Mouse (Mus musculus): Measurements from ENCODE around the gene Serpina9. TPM values are rescaled to one million over a fixed set of nuclear protein-coding genes. Genes with fewer than 3 reads are reported as not detected.

Gene Serpina9
- polyA plus RNA-seq, 1 experiment from 2014 or later: not detected

DNA sequence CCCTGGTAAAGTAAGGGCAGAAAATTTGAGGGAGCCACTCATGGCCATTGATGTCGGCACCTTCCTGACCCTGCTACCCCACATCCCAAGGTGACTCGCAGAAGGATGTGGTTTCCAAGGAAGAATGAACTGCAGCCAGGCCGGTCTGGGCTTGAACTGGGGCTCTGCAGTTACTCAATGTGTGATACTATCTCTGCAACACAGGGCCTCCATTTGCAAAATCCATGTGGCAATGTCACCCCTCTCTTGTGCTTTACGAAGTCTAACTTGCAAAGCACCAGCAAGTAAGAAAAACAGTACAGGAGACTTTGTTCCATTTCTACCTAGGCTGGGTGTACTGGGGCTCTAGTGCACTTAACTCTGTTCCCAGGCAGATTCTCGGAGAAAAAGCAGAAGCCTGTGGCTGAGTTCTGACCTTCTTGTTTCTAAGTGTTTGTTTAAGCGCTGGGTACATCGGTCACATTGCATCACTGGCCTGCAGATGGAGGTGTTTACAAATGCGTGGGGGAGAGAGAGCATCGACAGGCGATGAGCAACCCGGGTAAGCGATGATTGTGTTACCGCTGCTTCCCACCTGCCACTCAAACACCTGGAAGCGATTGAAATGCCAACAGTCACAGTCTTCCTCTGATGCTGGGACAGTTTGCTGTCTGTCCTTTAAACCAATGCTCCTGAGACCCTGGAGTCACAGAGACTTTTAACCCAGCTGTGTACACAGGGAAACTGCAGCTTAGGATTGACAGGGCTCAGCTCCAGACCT, 24.6 kb downstream of the Serpina9 start:
- H3K4me3 ChIP-seq (replicated peaks): no peak overlapping the region
- H3K27ac ChIP-seq (replicated peaks): no peak overlapping the region
- H3K27me3 ChIP-seq (replicated peaks): no peaks in the 10 kb centered on the region
- no peak overlapping the region for H3K9ac ChIP-seq (replicated peaks)
- no peak overlapping the region for H3K4me2 ChIP-seq
- 65% methylated on average over 14 of the region's 14 CpGs for WGBS
- H3K4me1 ChIP-seq: no peaks in the 10 kb centered on the region
- H3K9me3 ChIP-seq (replicated peaks): no peaks in the 10 kb centered on the region
- ATAC-seq (ENCODE audit: low FRiP score): no peak
- no peaks in the 10 kb centered on the region for H3K36me3 ChIP-seq

DNA sequence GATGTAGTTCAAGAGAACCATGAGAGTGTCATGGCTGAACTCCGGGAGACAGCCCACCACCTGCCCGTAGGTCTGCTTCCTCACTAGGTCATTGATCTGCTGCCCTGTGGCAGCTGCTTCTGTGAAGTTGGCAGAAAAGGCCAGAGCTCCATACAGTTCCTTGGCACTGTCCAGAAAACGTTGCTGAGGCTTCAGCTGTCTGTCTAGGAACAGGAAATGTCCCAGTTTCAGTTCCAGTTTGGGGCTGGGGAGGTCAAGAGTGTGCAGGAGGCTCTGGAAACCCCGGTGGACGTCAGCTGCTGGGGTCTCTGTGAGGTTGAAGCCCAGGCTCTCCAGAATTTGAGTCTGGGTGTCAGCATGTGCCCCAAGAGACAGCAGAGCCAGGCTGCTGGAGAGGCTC, 27.7 kb downstream of the Serpina9 start:
- Histone ChIP-seq H3K9ac (replicated peaks) (no peak overlapping the region), H3K9me3 (replicated peaks) (no peaks in the 10 kb centered on the region), H3K4me2 (no peak overlapping the region), H3K36me3 (no peaks in the 10 kb centered on the region), H3K4me1 (no peaks in the 10 kb centered on the region), H3K27ac (replicated peaks) (no peak overlapping the region), H3K27me3 (replicated peaks) (no peaks in the 10 kb centered on the region), H3K4me3 (replicated peaks) (no peak overlapping the region)
- no peak for ATAC-seq (ENCODE audit: low FRiP score)
- WGBS: 76% methylated on average over 5 of the region's 5 CpGs

GRCm38 (mm10) chr12:103984935-103985334, 28.6 kb downstream of the Serpina9 start:
- no peak for ATAC-seq (ENCODE audit: low FRiP score)
- H3K9me3 ChIP-seq (replicated peaks): no peaks in the 10 kb centered on the region
- H3K36me3 ChIP-seq: no peaks in the 10 kb centered on the region
- H3K27ac ChIP-seq (replicated peaks): no peak overlapping the region
- H3K4me3 ChIP-seq (replicated peaks): no peak overlapping the region
- no peak overlapping the region for H3K4me2 ChIP-seq
- no peaks in the 10 kb centered on the region for H3K27me3 ChIP-seq (replicated peaks)
- WGBS: 71% methylated on average over 4 of the region's 4 CpGs
- no peaks in the 10 kb centered on the region for H3K4me1 ChIP-seq
- H3K9ac ChIP-seq (replicated peaks): no peak overlapping the region

DNA sequence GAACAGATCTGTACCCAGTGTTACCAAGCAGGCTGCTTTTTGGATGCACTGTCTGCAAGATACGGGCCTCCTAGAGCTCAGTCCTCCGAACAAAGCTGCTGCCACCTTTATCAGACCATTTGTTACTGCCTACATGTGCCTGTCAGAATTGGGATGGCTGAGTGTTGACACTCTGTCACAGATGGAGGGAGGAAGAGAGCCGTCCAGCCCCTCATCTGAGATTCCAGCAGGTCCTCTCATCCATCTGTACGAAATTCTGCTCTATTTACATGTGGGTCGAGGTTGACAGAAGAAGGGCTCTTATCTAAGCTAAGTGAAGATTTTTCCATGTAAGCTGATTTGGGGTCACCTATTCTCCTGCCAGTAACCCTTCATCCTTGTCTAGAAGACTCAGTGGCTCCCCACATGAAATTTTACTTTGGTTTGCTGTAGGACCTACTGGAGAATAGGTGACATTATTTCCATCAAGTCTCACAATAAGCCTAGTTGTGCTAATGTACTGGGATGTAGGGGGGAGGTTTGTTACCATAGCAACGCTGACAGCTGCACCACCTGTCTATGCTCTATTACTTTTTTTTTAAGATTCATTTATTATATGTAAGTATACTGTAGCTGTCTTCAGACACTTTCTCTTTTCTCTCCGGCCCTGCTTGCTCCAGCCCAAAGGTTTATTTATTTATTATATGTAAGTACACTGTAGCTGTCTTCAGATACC, 31.8 kb downstream of the Serpina9 start:
- Histone ChIP-seq H3K27me3 (replicated peaks) (no peaks in the 10 kb centered on the region), H3K9me3 (replicated peaks) (no peaks in the 10 kb centered on the region), H3K36me3 (no peaks in the 10 kb centered on the region), H3K9ac (replicated peaks) (no peak overlapping the region), H3K27ac (replicated peaks) (no peak overlapping the region), H3K4me1 (no peaks in the 10 kb centered on the region), H3K4me3 (replicated peaks) (no peak overlapping the region), H3K4me2 (no peak overlapping the region)
- ATAC-seq (ENCODE audit: low FRiP score): no peak
- 83% methylated on average over 7 of the region's 7 CpGs for WGBS

- no peaks in the 10 kb centered on the region for H3K36me3 ChIP-seq
- 89% methylated on average over 10 of the region's 10 CpGs for WGBS
- H3K4me1 ChIP-seq: no peaks in the 10 kb centered on the region
These were observed 35.3 kb downstream of the Serpina9 start for GRCm38 (mm10) chr12:103978294-103978693.

GRCm38 (mm10) chr12:103977846-103978245, 35.7 kb downstream of the Serpina9 start:
- Histone ChIP-seq H3K4me2 (no peak overlapping the region), H3K4me3 (replicated peaks) (no peak overlapping the region), H3K36me3 (no peaks in the 10 kb centered on the region), H3K9ac (replicated peaks) (no peak overlapping the region), H3K27me3 (replicated peaks) (no peaks in the 10 kb centered on the region), H3K9me3 (replicated peaks) (no peaks in the 10 kb centered on the region), H3K27ac (replicated peaks) (no peak overlapping the region), H3K4me1 (no peaks in the 10 kb centered on the region)
- 36% methylated on average over 5 of the region's 5 CpGs for WGBS
- ATAC-seq (ENCODE audit: low FRiP score): no peak

More at GRCm38 (mm10) chr12:103978294-103978693, 35.3 kb downstream of the Serpina9 start:
- Histone ChIP-seq H3K9ac (replicated peaks) (no peak overlapping the region), H3K27me3 (replicated peaks) (no peaks in the 10 kb centered on the region), H3K27ac (replicated peaks) (no peak overlapping the region), H3K4me3 (replicated peaks) (no peak overlapping the region), H3K9me3 (replicated peaks) (no peaks in the 10 kb centered on the region), H3K4me2 (no peak overlapping the region)
- ATAC-seq (ENCODE audit: low FRiP score): no peak

- no peak overlapping the region for H3K27ac ChIP-seq (replicated peaks)
- ATAC-seq (ENCODE audit: low FRiP score): no peak
- H3K9ac ChIP-seq (replicated peaks): no peak overlapping the region
- no peak overlapping the region for H3K4me3 ChIP-seq (replicated peaks)
- no peaks in the 10 kb centered on the region for H3K27me3 ChIP-seq (replicated peaks)
- no peak overlapping the region for H3K4me2 ChIP-seq
- no peaks in the 10 kb centered on the region for H3K9me3 ChIP-seq (replicated peaks)
- 68% methylated on average over 3 of the region's 3 CpGs for WGBS
- H3K4me1 ChIP-seq: no peaks in the 10 kb centered on the region
- H3K36me3 ChIP-seq: no peaks in the 10 kb centered on the region
These were observed 36.5 kb downstream of the Serpina9 start for GRCm38 (mm10) chr12:103977060-103977459.

DNA sequence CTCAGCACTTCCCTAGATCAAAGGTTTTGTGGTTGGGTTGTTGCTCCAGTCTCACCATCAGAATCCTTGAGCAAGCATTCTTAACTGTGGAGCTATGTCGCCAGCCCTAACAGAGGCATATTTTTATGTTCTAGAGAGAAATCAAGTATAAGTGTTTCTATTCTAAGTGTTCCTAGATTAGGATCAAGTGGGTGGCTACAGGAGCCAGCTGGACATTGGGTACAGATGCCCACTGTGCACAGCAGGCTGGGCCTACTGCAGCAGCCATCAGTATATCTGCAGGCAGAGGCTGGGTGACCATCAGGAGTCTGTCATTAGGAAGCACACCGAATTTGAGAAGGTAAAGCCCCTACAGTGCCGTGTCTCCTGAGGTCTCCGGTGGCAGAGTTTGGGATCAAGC, 42.5 kb downstream of the Serpina9 start:
- Histone ChIP-seq H3K36me3 (no peaks in the 10 kb centered on the region), H3K4me1 (no peaks in the 10 kb centered on the region), H3K27ac (replicated peaks) (no peak overlapping the region), H3K4me2 (no peak overlapping the region), H3K9ac (replicated peaks) (no peak overlapping the region), H3K9me3 (replicated peaks) (no peaks in the 10 kb centered on the region), H3K27me3 (replicated peaks) (no peaks in the 10 kb centered on the region), H3K4me3 (replicated peaks) (no peak overlapping the region)
- WGBS: 97% methylated on average over 4 of the region's 4 CpGs
- ATAC-seq (ENCODE audit: low FRiP score): no peak

GRCm38 (mm10) chr12:103969577-103970116, 43.9 kb downstream of the Serpina9 start:
- Histone ChIP-seq H3K4me1 (no peaks in the 10 kb centered on the region), H3K4me3 (replicated peaks) (no peak overlapping the region), H3K4me2 (no peak overlapping the region), H3K36me3 (no peaks in the 10 kb centered on the region), H3K9ac (replicated peaks) (no peak overlapping the region), H3K27ac (replicated peaks) (no peak overlapping the region), H3K27me3 (replicated peaks) (no peaks in the 10 kb centered on the region), H3K9me3 (replicated peaks) (no peaks in the 10 kb centered on the region)
- 94% methylated on average over 9 of the region's 9 CpGs for WGBS
- ATAC-seq (ENCODE audit: low FRiP score): no peak

DNA sequence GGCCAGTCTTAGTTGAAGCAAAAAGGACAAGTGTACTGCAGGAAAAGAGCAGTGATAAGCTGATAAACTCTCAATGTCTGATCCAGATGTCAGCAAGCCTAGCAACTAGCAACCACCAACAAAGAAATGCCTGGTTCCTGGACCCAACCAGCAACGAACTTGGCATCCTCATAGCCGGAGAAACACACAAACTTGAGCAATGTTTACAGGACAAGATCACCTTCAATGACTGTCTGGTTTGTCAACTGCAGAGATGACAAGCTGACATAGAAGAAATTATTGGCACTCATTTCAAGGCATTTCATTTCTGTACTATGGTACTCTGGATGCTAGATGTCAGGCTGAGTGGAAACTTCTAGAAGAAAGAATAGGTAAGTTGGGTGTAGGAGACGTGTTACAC, 46.8 kb downstream of the Serpina9 start:
- Histone ChIP-seq H3K9ac (replicated peaks) (no peak overlapping the region), H3K4me1 (no peaks in the 10 kb centered on the region), H3K36me3 (no peaks in the 10 kb centered on the region), H3K9me3 (replicated peaks) (no peaks in the 10 kb centered on the region), H3K4me2 (no peak overlapping the region), H3K27me3 (replicated peaks) (no peaks in the 10 kb centered on the region), H3K4me3 (replicated peaks) (no peak overlapping the region), H3K27ac (replicated peaks) (no peak overlapping the region)
- 69% methylated on average over 3 of the region's 3 CpGs for WGBS
- ATAC-seq (ENCODE audit: low FRiP score): no peak

DNA sequence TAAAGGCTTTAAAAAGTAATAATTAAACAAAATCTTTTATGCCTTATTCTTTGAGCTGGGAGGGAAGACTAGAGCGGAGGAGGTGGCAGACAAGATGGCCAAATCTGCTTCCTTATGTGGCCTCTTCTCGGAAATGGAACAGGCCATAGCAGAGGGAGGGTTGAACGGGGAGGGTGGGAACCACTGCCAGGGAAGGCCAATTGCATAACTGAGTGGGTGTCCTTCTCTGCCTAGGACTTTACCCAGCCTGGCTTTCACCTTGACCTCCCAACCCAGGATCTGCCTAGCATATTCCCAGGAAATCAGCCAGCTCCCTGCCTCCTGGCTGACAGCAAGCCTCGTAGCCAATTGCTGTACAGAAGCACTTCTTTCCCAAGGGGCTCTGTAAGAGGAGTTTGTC, 50.3 kb downstream of the Serpina9 start:
- Histone ChIP-seq H3K4me2 (no peak overlapping the region), H3K27ac (replicated peaks) (no peak overlapping the region), H3K27me3 (replicated peaks) (no peaks in the 10 kb centered on the region), H3K36me3 (no peaks in the 10 kb centered on the region), H3K4me1 (no peaks in the 10 kb centered on the region), H3K9ac (replicated peaks) (no peak overlapping the region), H3K9me3 (replicated peaks) (no peaks in the 10 kb centered on the region), H3K4me3 (replicated peaks) (no peak overlapping the region)
- ATAC-seq (ENCODE audit: low FRiP score): no peak
- WGBS: 87% methylated on average over 4 of the region's 4 CpGs

- WGBS: 90% methylated on average over 8 of the region's 8 CpGs
- Histone ChIP-seq H3K9ac (replicated peaks) (no peak overlapping the region), H3K27me3 (replicated peaks) (no peaks in the 10 kb centered on the region), H3K4me3 (replicated peaks) (no peak overlapping the region), H3K9me3 (replicated peaks) (no peaks in the 10 kb centered on the region), H3K4me2 (no peak overlapping the region), H3K27ac (replicated peaks) (no peak overlapping the region), H3K4me1 (no peaks in the 10 kb centered on the region), H3K36me3 (no peaks in the 10 kb centered on the region)
- no peak for ATAC-seq (ENCODE audit: low FRiP score)
These were observed 50.7 kb downstream of the Serpina9 start for GRCm38 (mm10) chr12:103962860-103963259.
